In the genomic region with DNA sequence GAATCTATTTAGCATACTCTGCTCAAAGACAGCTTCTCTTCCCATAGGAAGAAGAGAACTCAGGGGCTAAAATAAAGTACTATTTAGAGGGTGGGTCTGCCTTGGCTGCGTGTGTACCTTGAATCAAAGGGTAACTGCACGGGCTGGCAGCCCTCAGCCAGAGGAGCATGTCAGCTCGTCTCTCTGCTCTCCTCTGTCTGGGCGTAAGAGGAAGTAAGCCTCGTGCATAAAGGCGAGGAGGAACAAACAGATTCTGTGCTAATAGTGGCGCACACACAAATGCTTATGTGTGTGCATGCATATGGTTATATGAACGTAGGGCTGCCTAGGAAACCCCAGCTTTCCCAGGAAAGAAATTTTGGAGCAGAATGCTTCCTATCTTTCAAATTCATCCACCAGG, we compare ENCODE assay signal across 13 mouse cellular contexts. TPM values are rescaled to one million over a fixed set of nuclear protein-coding genes. Genes with fewer than 3 reads are reported as not detected.
DNase-seq lines count a peak whose midpoint lies in the region; ATAC-seq and TF ChIP-seq lines count a peak whose summit lies in the region.
"Had no signal": no experiment of that assay in that cellular context is flagged by ENCODE, and none has a peak within 500 bp of the region (broad histone marks: within the 10 kb centered on the region; RNA-seq: fewer than 3 reads in every experiment).

No protein-coding gene starts in this region.

- WGBS in midbrain, embryonic 14.5 days = 62% methylated on average over 8 of the region's 8 CpGs
- WGBS in midbrain, embryonic 16.5 days = 62% methylated on average over 8 of the region's 8 CpGs

- H3K4me2 ChIP-seq in midbrain, embryonic 14.5 days (ENCODE audit: low read length) = no peak overlapping the region
- H3K4me2 ChIP-seq in midbrain, embryonic 16.5 days (ENCODE audit: low read length) = no peak overlapping the region
- H3K4me2 ChIP-seq: embryonic facial prominence, embryonic 12.5 days had no signal

- no peak overlapping the region for H3K27ac ChIP-seq in midbrain, embryonic 14.5 days (replicated peaks; ENCODE audit: low read depth, low read length)
- no peak overlapping the region for H3K27ac ChIP-seq in midbrain, embryonic 16.5 days (ENCODE audit: low read length)
- H3K27ac ChIP-seq in bone marrow macrophage, adult 2 months (ENCODE audit: insufficient read depth, low read depth, low read length) = peak overlapping the region; percentile 85
- H3K27ac ChIP-seq: embryonic facial prominence, embryonic 12.5 days; liver, embryonic 14.5 days had no signal

- TF ChIP-seq CTCF in bone marrow macrophage, adult 2 months (IDR thresholded peaks at IDR 0.05; ENCODE audit: low read depth, low read length) = no peak

- peaks cover under 1% of the 10 kb centered on the region; the same call in 1 of the 2 replicates for H3K4me1 ChIP-seq in midbrain, embryonic 14.5 days (ENCODE audit: control insufficient read depth, insufficient read depth, low read length)
- H3K4me1 ChIP-seq in midbrain, embryonic 16.5 days (ENCODE audit: control insufficient read depth, insufficient read depth, low read length) = peaks cover 2% of the 10 kb centered on the region
- peaks cover 70% of the 10 kb centered on the region for H3K4me1 ChIP-seq in bone marrow macrophage, adult 2 months (ENCODE audit: control insufficient read depth, insufficient read depth, low read length)
- H3K4me1 ChIP-seq: embryonic facial prominence, embryonic 12.5 days had no signal

- no peaks in the 10 kb centered on the region for H3K27me3 ChIP-seq in midbrain, embryonic 14.5 days (ENCODE audit: control insufficient read depth, insufficient read depth, low read length)
- no peaks in the 10 kb centered on the region for H3K27me3 ChIP-seq in midbrain, embryonic 16.5 days (ENCODE audit: control insufficient read depth, insufficient read depth, low read depth, low read length)
- H3K27me3 ChIP-seq: embryonic facial prominence, embryonic 12.5 days had no signal

- ATAC-seq in frontal cortex, adult (ENCODE audit: low TSS enrichment) = peak; percentile 15; the same call in 1 of the 2 replicates
- no peak for ATAC-seq in midbrain, embryonic 14.5 days (ENCODE audit: low FRiP score, low TSS enrichment)
- no peak for ATAC-seq in midbrain, embryonic 16.5 days
- ATAC-seq in neutrophil, adult 5-6 weeks (ENCODE audit: extremely low read depth, insufficient number of reproducible peaks, low FRiP score, poor library complexity, severe bottlenecking) = peak; percentile 44; the same call in 1 of the 2 replicates

- no peak for TF ChIP-seq POLR2A in bone marrow macrophage, adult 2 months (IDR thresholded peaks at IDR 0.05; ENCODE audit: borderline replicate concordance, low read depth, low read length)

- H3K9me3 ChIP-seq in midbrain, embryonic 14.5 days (ENCODE audit: control insufficient read depth, low read length) = no peaks in the 10 kb centered on the region
- no peaks in the 10 kb centered on the region for H3K9me3 ChIP-seq in midbrain, embryonic 16.5 days (replicated peaks; ENCODE audit: control insufficient read depth, low read length, poor library complexity, severe bottlenecking)
- H3K9me3 ChIP-seq: embryonic facial prominence, embryonic 12.5 days had no signal

- peak overlapping the region; percentile 21; the same call in 1 of the 2 replicates for H3K9ac ChIP-seq in midbrain, embryonic 14.5 days (replicated peaks; ENCODE audit: low read length)
- H3K9ac ChIP-seq in midbrain, embryonic 16.5 days (ENCODE audit: low read depth, low read length) = no peak overlapping the region
- H3K9ac ChIP-seq: embryonic facial prominence, embryonic 12.5 days; liver, embryonic 14.5 days had no signal

- no peaks in the 10 kb centered on the region for H3K36me3 ChIP-seq in midbrain, embryonic 14.5 days (ENCODE audit: control insufficient read depth, insufficient read depth, low read length)
- no peaks in the 10 kb centered on the region for H3K36me3 ChIP-seq in midbrain, embryonic 16.5 days (ENCODE audit: control insufficient read depth, insufficient read depth, low read length)
- H3K36me3 ChIP-seq: embryonic facial prominence, embryonic 12.5 days had no signal

- no peak overlapping the region for H3K4me3 ChIP-seq in midbrain, embryonic 14.5 days (replicated peaks; ENCODE audit: low read depth, low read length)
- no peak overlapping the region for H3K4me3 ChIP-seq in midbrain, embryonic 16.5 days (ENCODE audit: low read depth, low read length)
- H3K4me3 ChIP-seq in bone marrow macrophage, adult 2 months (ENCODE audit: insufficient read depth, low read length) = no peak overlapping the region
- H3K4me3 ChIP-seq: embryonic facial prominence, embryonic 12.5 days had no signal

- DNase-seq in frontal cortex, postnatal 25 days (ENCODE audit: low spot score in 2 of 2) = no peak
- DNase-seq in midbrain, embryonic 14.5 days = no peak
- no peak for DNase-seq in embryo, embryonic 11 days
- DNase-seq in layer of hippocampus, adult 8-10 months (ENCODE audit: low spot score in 2 of 2) = no peak
- DNase-seq: adrenal gland, postnatal 10 days; heart, postnatal 10 days; kidney, adult 8-10 months had no signal

RNA-seq across cellular contexts. Expression of a gene that starts 28.8 kb away (rescaled TPM):
- polyA plus RNA-seq in midbrain, embryonic 14.5 days (2014; fragmentation: Nextera tagmentation; extraction: Ambion mirVana) = 1.5 and 1.8 TPM in 2 replicates
- polyA plus RNA-seq in midbrain, embryonic 16.5 days (2015; fragmentation: Nextera tagmentation; extraction: Ambion mirVana) = 1.5 and 1.9 TPM in 2 replicates
- polyA plus RNA-seq in bone marrow macrophage, adult 2 months (2012; ENCODE audit: insufficient read depth, insufficient read length, missing spikeins) = 51.9 and 53.6 TPM in 2 replicates
- total RNA-seq in neutrophil, adult 5-6 weeks (2017) = 41.0 and 43.6 TPM in 2 replicates
- total RNA-seq in layer of hippocampus, adult 8-10 months (2022) = 1 to 10 TPM; 1.9 to 5.1 (median 3.4) TPM

RNA-seq across cellular contexts. Expression of a gene that starts 29.1 kb away (rescaled TPM):
- 20.8 and 25.7 TPM in 2 replicates for polyA plus RNA-seq in midbrain, embryonic 14.5 days (2014; fragmentation: Nextera tagmentation; extraction: Ambion mirVana)
- polyA plus RNA-seq in midbrain, embryonic 16.5 days (2015; fragmentation: Nextera tagmentation; extraction: Ambion mirVana) = 16.3 and 21.5 TPM in 2 replicates
- polyA plus RNA-seq in bone marrow macrophage, adult 2 months (2012; ENCODE audit: insufficient read depth, insufficient read length, missing spikeins) = 0.16 TPM in 1 of 2 replicates, not detected in the other
- not detected in 2 replicates for total RNA-seq in neutrophil, adult 5-6 weeks (2017)
- 100 to 1,000 TPM; 105 to 129 (median 117) TPM for total RNA-seq in layer of hippocampus, adult 8-10 months (2022)

RNA-seq across cellular contexts. Expression of a gene that starts 35.0 kb away (rescaled TPM):
- 5.0 and 5.5 TPM in 2 replicates for polyA plus RNA-seq in midbrain, embryonic 14.5 days (2014; fragmentation: Nextera tagmentation; extraction: Ambion mirVana)
- 8.6 and 9.4 TPM in 2 replicates for polyA plus RNA-seq in midbrain, embryonic 16.5 days (2015; fragmentation: Nextera tagmentation; extraction: Ambion mirVana)
- polyA plus RNA-seq in bone marrow macrophage, adult 2 months (2012; ENCODE audit: insufficient read depth, insufficient read length, missing spikeins) = 0.80 and 0.83 TPM in 2 replicates
- 0.58 and 0.61 TPM in 2 replicates for total RNA-seq in neutrophil, adult 5-6 weeks (2017)
- total RNA-seq in layer of hippocampus, adult 8-10 months (2022) = 1 to 10 TPM; 2.1 to 6.1 (median 2.9) TPM

Comparison
In these comparisons a context has a peak if more than half of its experiments do, and no peak if none do; other contexts are left out.
1. ATAC-seq: peak in frontal cortex, adult (single experiment) and neutrophil, adult 5-6 weeks (single experiment); none in midbrain, embryonic 14.5 days (single experiment) and midbrain, embryonic 16.5 days (single experiment).
2. RNA of a gene that starts 28.8 kb away (polyA plus RNA-seq): 51.9 to 53.6 TPM in bone marrow macrophage, adult 2 months; 1.5 to 1.9 TPM in midbrain, embryonic 16.5 days and 1.5 to 1.8 TPM in midbrain, embryonic 14.5 days; every median in the first group is over 10 times any median in the second.
3. RNA of a gene that starts 29.1 kb away (polyA plus RNA-seq): 20.8 to 25.7 TPM in midbrain, embryonic 14.5 days and 16.3 to 21.5 TPM in midbrain, embryonic 16.5 days; 0.16 TPM in bone marrow macrophage, adult 2 months; every median in the first group is over 10 times any median in the second.